Mouse (Mus musculus) retina, embryonic 14.5 days (tissue): ENCODE results near the gene Setd1a.
A peak's percentile ranks its signal among the peaks of the same experiment; 100 is the strongest.
"Not testable (repeated sequence)": the region's sequence is repeated elsewhere in the genome, so short reads cannot be mapped to it uniquely, and the experiment has no call there.

Experiments used
- DNase-seq: peaks from one replicate; pipeline ENCODE4 v3.0.0-alpha.2; 2015; ENCODE audit warnings: low spot score

Gene Setd1a

DNA sequence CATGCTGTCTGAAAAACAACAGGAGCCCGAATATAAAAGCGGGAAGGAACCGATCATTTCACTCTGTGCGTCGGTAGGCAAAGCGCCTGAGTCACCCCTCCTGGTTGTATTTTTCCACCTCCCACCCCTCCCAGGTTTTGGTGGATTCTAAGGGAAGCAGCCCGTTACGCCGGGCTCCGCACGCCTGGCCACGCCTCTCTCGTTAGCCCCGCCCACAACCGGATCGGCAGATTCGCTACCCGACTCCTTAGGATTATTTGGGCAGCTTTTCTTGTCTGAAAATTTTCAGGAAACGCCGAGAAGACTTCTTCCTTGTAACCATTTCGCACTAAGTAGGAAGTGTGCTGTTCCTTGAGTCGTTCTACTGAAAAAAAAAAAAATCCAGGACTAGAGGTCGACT, at the start of gene Setd1a:
Gene Setd1a, plus strand, starts transcription at position 245 of the 400 bp plus-strand sequence.
- DNase-seq, result peak; percentile 88

DNA sequence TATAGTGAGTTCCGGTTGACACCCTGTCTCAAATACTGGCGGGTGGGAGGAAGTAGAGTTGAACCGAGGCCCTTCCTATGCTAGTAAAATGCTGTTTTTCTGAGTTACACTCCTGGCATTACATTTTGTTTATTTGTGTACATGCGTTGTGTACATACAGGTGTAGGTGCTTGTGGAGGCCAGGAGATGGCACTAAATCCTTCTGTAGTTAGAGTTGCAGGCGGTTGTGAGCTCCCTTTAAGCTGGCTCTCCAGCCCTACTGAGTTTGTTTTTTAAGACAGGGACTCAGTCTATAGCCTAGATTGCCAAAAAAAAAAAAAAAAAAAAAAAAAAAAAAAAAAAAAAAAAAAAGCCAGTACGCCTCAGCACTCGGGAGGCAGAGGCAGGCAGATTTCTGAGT, 48.6 kb upstream of the Setd1a start:
- no peak for DNase-seq

DNA sequence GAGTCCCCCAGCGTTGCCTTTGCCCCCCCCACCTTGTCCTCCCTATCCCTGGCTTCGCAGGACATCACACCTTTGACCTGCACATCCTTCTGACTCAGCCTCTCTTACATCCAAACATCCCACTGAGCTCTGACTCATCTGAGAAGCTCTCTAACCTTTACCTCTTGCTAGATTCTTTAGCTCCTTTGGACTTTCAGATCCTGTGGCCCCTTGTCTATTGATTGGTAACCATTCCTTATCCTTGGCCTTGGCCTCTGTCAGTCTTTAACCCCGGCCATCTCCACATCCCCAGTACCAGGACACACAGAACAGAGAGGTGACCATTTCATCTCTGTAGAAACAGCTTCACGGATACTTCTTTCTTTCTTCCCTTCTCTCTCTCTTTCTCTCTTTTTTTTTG, 46.3 kb upstream of the Setd1a start:
- no peak for DNase-seq

DNA sequence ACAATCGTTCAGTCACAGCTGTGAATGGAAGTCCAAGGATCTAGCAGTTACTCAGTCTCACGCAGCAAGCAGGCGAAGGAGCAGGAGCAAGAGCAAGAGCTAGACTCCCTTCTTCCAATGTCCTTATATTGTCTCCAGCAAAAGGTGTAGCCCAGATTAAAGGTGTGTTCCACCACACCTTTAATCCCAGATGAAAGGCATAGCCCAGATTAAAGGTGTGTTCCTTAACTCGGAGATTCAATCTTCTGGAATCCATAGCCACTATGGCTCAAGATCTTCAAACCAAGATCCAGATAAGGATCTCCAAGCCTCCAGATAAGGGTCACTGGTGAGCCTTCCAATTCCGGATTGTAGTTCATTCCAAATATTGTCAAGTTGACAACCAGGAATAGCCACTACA, 44.4 kb upstream of the Setd1a start, which contains the start of gene Ctf2:
Gene Ctf2, minus strand, starts transcription at position 101 of the 400 bp plus-strand sequence.
- DNase-seq, result not testable (repeated sequence)

DNA sequence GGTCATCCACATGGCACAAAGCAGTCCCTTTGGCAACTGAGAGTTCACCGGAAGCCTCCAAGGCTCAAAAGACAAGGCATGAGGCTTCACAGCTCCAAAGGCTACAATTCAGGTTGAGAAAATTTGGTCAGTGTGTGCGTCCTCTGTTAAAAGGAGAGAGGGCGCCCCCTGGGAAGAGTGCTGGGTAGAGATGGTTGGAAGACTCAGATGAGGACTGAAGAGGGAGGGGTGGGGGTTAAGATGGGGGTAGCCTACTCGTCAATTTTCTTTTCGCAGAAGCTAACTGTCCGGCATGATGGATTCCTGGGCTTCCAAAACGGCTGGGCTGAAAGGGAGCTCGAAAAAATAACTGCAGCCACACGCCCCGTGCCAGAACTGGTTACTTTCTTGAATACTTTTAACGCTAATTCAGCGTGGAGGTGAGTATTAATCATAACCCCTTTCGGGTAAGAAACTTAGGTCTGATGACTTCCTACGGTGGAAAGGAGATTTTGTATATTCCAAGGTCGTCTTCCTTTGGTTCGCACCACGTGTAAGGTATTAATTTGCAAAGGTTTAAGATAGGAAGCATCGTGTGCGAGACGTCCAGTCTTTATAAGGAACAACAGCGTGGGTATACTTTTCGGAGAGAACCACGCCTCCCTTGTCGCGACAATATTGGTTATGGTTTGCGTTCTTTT, 32.0 kb upstream of the Setd1a start, which contains the start of gene Fbxl19:
Gene Fbxl19, plus strand, starts transcription at position 178 of the 680 bp plus-strand sequence.
- DNase-seq, result peak; percentile 85

DNA sequence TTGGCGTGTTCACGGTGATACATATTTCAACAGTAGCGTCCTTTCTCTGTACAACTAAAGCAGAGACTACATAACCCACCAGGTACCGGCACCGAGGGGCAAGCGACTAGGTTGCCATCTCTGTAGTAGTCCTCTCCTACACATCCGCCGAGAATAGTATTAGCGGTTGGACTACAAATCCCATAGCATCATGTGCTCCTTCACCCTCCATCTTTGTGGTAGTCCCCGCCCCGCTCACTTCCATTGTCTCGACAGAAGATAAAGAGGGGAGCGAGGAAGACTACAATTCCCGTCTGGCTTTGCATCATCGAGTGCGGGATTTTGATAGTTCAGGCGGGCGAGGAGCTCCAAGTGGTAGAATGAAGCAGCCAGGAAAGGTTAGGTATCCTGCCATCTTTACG, 31.2 kb upstream of the Setd1a start:
- DNase-seq, result peak; percentile 97

DNA sequence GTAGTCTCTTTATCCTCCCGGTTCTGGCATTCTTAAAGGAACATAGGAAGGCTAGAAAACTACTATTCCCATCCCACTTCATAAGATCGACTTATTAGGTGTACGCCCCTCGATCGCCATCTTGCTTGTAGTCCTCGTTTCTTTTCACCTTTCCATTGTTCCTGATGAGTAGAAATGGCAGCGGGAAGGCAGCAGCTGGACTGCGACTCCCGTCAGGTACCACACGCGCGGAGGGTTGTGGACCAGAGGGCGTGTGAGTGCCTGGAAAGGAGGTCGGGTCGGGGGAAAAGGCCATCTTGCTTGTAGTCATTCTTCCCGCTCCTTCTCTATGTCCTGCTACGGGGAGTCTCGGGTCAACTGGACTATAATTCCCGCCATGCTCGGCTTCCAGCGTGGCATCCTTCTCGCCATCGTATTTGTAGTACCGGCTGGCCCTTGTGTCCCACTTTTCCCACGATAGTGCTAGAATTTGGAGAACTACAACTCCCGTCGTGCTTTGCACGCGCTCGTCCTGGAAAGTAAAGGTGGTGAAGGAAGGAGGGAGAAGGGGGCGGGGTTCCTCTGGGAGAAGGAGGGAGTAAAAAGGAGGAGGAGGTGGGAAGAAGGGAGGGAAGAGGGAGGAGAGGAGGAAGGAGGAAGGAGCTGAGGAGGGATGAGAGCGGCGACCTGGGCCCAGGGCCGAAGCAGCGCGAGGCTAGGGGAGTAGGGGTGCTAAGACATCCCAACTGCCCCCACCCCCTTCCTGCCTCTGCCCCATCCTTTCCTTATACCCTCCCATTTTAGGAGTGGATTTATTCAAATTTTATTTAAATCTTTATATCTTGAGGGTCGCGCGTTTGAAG, 30.6 kb upstream of the Setd1a start:
- DNase-seq, result peak; percentile 97

DNA sequence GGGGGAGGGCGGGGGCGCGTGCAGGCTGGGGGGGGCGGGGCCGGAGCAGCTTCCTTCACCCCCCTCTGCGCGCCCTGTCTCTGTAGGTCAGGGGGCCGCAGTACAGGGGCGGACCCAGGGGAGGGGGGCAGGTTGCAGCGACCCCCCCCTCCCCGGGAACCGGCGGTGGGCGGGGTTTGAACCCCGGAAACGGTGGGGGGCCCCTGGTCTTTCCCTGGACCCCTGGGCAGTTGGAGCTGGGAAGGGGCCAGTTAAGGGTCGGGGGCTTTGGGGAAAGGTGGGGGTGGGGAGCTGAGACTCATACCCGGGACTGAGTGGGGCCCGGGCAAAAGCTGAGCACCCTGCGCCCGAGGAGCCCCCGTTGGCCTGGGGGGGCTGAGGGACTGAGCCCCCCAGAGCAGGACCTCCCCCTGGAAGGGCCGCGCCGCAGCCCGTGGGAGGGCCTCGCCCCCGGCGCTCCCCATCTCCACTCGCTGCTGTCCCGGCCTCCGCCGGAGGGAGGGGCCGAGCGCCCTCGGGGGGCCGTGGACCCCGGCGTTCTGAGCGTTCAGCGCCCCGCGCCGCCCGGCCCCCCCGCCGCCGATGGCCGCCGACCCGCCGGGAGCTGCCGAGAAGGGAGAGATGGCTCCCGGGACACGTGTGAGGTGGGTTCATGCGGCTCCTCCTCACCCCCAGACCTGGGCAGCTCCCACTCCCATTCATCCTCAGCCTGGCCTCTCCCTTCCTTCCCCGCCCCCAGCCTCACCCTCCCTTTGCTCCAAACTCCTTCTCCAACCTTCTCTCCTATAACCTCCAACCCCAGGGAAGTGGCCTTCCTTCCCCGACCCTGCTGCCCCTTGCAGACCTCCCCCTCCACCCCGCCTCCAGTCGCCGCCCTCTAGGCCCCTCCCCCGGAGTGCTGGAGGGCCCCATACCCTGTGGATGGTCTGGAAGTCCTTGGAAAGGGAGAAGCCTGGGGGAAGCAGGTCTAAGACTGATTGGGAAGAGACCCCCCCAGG, 29.7 kb upstream of the Setd1a start:
- DNase-seq, result peak; percentile 65

DNA sequence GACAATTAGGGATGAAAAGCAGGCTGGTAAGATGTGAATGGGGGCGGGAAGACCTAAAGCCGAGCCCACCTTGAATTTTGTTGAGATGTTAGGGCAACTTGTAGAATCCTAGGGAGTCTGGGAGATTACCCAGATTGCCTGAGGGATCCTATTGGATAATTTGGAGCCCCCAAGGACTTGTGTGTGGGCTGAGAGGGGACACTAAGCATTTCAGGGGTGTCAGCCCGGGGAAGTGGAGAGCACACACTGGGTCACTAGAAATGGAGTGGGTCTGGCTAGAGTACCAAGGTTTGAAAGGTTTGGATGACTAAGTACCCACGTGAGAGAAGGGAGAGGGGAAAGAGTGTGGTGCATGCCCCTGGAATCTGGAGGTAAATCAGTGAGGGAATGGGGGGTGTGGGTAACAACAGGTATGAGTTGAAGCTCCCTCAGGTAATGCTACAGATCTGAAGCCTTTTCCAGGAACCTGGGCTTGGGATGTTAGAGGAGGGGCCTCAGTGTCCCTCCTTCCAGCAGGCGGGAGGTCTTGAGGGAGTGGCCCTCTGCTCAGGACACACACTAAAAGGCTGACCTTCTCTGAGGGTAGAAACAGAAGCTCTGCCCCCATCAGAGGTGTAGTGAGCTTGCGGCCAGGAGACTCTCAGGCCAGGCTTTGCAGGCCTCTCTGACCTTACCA, 28.8 kb upstream of the Setd1a start:
- DNase-seq, result no peak

DNA sequence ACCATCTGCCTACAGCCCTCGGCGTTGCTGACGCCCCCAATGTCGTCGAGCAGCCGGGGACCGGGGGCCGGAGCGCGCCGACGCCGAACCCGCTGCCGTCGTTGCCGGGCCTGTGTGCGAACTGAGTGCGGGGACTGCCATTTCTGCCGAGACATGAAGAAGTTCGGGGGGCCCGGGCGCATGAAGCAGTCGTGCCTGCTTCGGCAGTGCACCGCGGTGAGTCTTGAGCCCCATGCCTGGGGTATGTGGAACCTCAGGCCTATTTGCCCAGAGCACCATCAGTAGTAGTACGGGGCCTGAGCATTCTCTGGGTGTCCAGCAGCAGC, 28.3 kb upstream of the Setd1a start:
- no peak for DNase-seq

DNA sequence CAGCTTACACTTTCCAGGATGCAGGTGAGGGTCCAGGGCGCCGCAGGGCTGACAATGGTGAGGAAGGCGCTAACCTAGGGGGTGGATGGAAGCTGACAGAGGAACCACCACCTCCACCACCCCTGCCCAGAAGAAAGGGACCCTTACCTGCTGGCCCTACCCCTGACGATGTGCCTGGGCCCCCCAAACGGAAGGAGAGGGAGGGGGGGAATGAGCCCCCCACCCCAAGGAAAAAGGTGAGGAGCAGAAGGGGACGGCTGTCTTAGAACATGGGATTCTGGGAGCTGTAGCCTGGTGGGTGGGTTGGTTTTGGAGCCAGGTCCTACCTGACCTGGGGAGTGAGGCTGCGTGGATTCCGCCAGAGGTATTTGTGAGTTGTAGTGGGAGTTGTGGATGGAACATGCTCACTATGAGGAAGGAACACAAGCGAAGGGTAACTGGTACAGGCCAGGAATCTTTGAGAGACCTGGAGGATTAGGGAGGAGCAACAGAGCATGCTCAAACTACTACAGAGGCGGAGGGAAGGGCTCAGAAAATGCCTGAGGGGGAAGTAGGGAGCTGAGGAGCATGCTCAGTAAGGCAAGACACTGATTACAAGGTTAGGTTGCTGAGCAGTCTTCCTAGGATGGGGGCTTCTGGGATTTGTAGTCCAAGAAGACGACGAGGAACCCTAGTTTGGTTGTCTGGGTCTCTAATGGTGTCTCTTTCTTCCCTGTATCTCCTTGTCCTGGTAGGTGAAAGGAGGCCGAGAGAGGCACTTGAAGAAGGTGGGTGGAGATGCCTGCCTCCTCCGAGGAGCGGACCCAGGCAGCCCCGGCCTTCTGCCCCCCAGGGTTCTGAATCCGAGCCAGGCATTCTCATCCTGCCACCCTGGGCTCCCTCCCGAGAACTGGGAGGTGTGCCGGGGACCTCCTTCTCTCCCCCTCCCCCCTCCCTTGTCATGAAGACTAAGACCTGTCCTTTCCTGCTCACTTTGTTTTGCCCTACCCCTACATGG, 26.0 kb upstream of the Setd1a start:
- DNase-seq, result no peak

DNA sequence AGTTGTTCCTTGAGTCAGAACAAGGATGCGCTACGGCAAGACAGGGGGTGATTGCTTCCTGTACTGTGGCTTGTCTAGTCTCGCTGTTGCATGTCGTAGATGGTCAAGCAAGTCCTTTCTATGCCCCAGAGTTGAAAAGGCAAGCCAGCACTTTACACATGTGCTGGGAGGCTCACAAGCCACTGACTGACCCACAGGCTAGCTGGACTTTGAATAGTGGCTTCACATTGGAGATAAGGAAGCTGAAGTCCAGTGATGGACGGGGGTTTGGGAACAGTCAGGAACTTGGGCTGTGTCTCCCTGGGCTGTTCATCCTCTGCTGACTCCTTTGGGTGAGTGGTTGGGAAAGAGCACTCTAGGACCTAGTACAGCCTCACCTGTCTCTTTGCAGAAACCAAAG, 24.9 kb upstream of the Setd1a start:
- DNase-seq, result no peak

DNA sequence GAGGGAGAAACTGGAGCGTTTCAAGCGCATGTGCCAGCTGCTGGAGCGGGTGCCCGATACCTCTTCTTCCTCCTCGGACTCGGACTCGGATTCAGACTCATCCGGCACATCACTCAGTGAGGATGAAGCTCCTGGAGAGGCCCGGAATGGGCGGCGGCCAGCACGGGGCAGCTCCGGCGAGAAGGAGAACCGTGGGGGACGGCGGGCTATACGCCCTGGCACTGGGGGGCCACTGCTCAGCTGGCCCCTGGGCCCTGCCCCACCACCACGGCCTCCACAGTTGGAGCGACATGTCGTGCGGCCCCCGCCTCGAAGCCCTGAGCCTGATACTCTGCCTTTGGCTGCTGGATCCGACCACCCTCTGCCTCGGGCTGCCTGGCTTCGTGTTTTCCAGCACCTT, 24.4 kb upstream of the Setd1a start:
- DNase-seq, result no peak

DNA sequence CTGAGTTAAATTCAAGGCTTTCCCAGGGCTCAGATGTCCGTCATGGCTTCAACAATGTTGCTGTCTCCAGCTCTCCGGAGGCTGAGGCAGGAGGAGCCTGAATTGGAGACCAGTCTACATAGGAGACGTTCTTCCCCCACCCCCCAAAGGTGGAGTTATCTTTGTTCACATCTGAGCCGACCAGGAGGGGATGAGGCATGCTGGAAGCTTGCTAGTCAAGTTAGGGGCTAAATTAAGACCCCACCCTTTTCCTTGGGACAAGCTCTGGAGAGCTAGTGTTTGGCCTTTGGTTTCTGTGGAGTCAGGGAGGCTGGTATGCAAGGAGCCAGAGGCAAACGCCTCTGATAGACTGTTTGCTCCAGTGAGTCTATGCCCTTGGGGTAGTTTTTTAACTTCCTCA, 23.3 kb upstream of the Setd1a start:
- DNase-seq, result no peak

DNA sequence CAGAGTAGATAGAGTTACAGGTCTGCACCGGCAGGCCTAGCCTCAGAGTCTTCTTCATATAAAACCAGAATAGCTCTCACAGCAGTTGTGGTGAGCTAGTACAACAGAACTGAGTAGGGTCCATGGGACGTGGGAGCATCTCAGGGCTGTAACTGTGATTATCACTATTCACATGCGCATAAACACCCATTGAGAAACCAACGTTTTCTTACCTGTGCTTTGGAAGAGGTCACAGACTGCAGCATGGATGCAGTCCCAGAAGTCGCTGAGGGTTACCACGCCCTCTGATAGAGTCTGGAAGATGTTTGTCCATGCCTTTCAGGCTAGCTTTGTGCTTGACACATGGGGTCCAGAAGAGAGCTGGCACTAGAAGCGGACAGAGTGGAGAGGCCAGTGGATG, 22.7 kb upstream of the Setd1a start:
- DNase-seq, result no peak

DNA sequence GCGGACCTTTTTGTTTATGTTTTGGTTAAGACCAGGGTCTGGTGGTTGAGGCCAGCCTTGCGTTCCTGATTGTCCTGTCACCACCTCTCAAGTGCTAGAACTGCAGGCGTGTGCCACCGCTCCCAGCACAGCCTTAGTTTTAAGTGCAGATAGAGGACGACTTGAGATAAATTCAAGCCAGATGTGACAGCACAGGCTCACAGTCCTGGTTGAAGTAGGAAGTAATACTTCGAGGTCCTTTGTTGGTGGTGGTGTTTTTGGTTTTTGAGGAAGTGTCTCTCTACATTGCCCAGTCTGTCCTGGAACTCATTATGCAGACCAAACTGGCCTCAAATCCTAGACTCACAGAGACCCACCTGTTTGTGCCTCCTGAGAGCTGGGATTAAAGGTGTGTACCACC, 16.8 kb upstream of the Setd1a start:
- DNase-seq, result no peak

DNA sequence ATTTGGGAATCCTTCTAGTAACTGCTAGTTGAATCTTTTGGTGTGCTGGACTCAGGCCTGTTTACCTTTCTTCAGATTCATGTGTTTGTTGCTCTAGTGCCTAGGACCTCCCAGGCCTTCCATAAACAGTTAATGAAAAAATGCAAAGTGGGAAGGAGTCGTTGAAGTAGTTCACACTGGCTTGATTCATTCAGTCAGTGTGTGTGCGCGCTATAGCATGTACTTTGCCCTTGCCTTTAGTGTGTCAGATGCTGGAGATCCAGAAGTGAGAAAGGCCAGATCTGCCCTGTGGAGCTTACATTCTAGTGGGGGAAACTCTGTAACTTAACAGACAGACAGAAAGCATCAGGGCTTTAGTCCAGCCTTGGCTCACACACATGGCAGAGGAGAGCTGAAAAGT, 16.0 kb upstream of the Setd1a start:
- no peak for DNase-seq

DNA sequence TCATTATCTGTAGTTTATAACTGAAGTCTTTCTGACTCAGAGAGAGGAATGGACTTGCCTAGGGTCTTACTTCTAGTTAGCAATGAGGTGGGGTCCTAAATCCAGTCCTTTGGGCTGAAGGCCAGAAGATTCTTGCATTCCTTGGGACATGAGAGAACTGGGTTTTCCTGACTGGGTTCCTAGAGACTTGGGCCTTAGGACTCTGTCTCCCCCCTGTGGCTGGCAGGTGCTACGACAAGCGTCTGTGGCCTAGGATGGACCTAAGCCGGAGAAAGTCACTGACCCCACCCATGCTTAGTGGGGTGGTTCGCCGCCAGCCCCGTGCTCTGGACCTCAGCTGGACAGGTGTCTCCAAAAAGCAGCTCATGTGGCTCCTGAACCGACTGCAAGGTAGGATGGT, 15.4 kb upstream of the Setd1a start:
- DNase-seq, result peak; percentile 85

DNA sequence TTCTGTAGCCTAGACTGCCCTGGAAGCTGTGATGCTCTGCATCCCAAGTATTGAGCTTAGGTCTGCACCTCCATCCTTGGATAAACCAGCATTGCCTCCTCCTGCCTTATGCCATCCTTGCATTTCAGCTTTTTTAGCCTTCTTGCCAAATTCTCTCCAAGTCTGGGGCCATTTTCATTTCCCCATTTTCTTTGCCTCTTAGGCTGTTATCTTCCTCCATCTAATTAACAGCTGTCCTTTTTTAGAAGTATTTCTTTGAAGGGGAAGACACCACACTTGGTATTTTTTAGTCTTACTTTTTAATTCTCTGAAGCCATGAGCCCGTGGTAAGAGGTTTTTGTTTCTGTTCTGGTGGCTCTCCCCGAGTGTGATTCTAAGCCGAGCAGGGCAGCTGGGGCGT, 12.8 kb upstream of the Setd1a start:
- DNase-seq, result no peak

DNA sequence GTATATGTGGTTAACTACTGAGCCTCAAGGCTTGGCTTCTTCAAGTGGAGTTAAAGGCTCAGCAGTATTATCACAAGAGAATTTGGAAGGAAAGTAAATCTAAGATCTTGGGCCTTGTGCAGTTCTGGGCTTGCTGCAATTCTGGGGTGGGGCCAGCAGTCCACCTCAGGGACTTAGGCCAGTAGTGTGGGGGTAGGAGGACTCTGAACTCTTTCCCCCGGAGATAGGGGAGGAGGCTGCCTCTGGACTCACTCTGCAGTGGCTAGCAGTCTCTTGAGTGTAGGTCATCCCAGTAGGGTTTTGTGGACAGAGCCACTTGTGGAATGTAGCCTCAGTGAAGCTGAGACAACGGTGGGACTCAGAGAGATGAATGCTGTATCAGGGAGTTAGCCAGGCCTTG, 10.7 kb upstream of the Setd1a start:
- no peak for DNase-seq
